Mouse (Mus musculus) cerebellum, postnatal 36 days (tissue): ENCODE measurements around the gene Pithd1.
A peak's percentile ranks its signal among the peaks of the same experiment; 100 is the strongest.

Source experiments
- DNase-seq, 2 experiments: peaks; one replicate each; pipeline ENCODE4 v3.0.0; 2021 to 2022; ENCODE audit warnings: mixed read lengths in 2 of 2

Pithd1 gene

DNA sequence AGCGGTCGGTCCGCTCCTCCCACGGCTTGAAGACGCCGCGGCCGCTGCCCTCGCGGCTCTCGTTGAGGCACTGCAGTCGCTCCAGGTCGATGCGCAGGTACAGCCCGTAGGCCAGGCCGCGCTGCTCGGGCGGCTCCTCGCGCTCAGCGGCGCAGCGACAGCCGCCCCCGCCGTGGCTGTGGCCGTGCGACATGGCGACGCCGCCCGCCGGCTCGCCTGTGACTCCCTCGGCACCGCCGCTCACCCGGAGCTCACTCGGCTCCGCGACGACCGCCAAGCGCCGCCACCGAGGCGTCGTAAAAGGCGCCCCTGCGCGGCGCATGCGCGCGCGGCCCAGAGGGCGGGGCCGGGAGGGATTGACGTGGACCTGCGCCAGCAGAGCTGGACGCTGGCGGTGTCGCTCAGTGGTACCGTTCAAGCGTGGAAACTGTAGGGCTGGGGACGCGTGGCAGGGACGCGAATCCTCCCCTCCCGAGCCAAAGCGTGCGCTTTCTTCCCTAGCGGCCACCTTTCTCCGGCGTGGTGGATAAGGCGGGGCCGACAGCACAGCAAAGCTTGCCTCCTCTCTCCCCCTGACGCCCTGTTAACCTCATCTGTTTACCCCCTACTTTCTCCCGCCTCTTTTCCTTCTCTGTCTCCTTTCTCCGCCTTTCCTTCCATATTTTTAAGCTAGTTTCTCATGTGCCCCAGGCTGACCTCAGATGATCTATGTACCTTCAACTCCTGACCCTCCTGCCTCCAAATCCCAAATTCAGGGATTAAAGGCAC is at the start of gene Pithd1:
Pithd1 (minus strand) TSS at position 322 of the 768 bp plus-strand sequence.
- peak; percentile 93 for DNase-seq

GRCm38 (mm10) chr4:136035078-136035477 is 48.0 kb upstream of the Pithd1 start:
- no peak for DNase-seq

GRCm38 (mm10) chr4:136033231-136033630 is 46.2 kb upstream of the Pithd1 start:
- DNase-seq, result no peak

DNA sequence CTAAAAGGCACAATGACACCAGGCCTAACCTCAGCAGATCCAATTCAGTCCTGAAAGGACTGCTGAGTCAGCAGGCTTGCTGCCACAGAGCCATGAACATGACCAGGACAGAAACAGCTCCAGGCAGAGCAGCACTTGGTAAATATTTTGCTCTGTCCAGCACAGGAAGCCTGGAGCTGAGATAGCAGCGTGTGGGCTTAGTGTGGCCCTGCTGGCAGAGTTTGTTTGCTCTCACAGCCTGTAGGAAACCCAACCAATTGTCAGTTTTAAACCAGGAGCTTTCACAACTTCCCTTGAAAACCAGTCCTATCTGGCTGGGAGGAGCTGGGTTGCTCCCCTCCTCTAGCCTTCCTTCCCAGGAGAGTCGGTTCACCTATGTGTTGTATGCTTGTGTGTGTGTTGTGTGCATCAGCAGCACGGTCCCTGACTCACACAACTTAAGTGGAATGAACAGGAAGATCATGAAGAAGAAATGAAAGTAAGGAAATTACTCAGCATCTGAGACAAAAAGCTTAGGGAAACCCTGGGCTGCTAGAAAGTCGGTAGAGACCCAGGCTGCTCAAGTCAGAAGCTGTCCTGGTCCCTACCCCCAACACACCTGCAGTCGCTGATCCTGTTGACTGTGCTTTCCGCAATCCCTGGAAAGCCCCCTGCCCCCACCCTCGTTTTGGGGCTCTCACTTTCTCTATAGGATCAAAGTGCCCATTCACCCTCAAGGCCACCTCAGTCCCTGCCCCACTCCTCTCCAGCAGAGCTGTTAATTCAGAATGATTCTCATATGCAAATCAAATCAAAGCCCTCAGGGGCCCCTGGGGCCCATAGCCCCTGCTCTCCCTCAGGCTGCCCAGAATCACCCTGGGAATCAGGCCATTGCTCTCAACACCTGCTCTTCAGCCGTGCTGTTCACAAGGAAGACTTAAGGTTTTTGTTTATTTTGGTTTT is 44.2 kb upstream of the Pithd1 start:
- no peak for DNase-seq

DNA sequence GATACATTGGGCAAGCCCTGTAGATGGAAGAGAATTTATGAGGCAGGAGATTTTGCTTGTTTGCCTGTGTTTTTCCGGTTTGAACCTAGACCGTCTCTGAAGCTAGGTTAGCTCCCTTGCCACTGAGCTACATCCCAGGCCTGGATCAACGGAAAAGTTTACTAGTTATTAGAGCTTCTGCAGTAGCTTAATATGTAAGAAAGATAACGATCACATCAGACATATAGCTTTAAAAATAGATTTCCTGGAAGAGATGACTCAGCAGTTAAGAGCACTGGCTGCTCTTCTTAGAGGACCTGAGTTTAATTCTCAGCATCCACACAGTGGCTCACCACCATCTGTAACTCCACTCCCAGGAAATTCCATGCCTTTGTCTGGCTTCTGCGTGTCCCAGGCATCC is 41.6 kb upstream of the Pithd1 start:
- DNase-seq, result no peak

DNA sequence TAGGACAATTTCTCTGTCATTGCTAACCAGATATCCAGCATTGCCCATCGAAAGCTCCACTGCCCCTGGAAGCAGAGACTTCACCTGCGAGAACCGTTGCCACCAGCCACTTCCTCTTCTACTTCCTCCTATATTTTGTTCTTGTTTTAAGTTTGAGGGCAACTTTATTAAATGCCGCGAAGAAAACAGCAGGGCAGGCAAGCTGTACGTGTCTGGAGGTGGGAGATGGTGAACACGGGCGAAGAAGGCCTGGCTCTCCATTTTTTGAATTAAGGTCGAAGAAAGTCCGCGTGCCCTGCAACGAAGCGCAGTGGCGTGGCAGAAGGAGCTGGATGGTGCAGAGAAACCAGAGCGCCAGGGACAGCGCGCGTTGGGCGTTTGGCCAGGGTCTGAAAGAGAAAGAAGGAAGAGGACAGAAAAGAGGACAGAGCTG is 41.1 kb upstream of the Pithd1 start:
- DNase-seq, result no peak

- DNase-seq, result no peak
Measured at GRCm38 (mm10) chr4:136027416-136028131, 40.5 kb upstream of the Pithd1 start.

DNA sequence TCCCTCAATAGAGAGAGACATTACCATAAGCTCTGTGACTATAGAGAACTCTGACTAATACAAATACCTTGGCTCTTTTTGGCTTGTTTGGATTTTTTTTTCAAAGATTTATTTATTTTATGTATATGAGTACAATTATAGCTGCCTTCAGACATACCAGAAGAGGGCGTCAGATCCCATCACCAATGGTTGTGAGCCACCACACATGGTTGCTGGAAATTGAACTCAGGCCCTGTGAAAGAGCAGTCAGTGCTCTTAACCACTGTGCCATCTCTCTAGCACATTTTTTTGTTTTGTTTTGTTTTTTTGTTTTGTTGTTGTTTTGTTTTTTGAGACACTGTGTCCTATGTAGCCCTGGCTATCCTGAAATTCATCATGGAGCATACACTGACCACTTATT is 38.3 kb upstream of the Pithd1 start:
- DNase-seq, result no peak

- peak in 1 of 2 experiments; percentile 16 for DNase-seq
Measured at GRCm38 (mm10) chr4:136022924-136023323, 35.9 kb upstream of the Pithd1 start.

DNA sequence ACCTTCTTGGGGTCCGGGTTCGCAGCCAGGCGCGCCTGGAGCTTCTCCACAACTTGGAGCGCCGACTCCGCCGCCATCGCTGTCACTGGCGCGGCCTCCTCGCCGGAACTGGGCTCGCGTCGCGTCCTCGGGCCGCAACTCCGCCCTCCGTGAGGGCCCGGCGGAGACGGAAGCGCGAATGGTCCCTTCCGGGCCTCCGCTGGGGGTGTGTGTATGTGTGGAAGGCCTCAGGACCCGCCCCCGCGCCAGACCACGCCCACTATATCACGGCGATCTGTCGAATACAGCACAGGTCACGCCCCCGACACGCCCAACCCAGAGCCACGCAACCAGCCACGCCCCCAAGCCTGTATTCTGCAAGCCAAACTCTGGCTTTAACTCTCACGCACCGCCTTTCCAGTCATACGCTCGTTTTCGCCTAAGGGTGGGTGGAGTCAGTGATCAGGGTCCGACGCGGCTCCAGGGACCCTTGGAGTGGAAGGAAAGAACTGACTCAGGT is 34.5 kb upstream of the Pithd1 start, which contains the start of gene Eloa:
Eloa (minus strand) TSS at position 215 of the 499 bp plus-strand sequence.
- peak; percentile 98 to 99 for DNase-seq

DNA sequence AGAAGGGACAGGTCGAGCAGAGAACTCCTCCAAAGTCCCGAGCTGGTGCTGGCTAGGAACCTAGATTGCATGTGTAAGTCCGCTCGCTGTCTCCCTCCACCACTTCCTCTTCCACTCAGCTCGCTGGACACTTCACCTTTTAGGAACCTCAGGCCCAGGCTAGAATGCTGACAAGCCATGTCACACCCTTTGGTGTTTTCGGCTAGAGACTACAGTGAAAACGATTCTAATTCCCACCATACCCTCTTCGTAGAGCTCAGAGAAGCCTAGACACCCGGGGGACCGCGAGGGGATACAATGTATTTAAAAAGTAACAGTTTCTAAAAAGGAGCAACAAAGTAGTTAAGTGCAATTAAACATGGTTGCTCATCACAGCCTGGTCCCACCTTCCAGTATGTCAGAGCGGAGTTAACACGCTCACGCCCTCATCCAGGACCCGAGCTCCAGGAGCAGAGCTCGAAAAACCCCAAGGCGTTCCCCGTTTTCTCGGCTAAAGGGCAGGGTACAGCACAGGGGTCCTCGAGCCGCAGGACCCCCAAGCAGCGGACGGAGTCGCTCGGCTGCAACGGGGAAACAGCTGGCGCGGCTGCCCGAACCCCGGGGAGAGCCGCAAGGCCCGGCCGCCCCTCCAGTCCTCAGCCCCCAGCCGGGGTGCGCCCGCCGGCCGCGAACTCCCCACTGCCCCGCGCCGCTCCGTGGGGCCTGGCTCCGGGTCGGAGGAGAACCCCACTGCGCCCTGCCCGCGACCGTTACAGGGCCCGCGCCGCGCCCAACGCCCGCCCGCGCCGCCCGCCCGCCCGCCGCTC is 33.9 kb upstream of the Pithd1 start:
- DNase-seq, result no peak

DNA sequence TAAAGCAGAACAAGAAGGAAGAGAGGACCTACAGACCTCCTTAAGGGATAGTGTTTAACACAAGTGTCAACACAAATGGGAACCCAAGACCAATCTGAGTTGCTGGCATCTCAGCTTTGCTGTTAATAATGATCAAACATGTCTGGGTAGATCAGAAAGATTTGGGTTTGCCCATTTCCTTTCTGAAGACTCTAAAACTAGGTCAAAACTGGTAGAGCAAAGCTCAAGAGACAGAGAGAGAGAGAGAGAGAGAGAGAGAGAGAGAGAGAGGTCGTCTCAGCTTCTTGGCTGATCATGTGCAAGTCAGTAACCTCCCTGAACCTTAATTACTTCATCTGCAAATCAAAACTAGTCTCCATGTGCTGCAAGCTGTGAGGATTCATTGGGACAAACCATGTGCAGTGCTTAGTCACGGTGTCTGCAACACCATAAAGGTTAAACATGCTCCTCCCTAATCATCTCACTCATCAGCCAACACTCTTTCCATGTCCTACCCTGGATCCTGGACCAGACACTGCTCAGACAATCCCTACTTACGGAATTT is 29.1 kb upstream of the Pithd1 start:
- no peak for DNase-seq

DNA sequence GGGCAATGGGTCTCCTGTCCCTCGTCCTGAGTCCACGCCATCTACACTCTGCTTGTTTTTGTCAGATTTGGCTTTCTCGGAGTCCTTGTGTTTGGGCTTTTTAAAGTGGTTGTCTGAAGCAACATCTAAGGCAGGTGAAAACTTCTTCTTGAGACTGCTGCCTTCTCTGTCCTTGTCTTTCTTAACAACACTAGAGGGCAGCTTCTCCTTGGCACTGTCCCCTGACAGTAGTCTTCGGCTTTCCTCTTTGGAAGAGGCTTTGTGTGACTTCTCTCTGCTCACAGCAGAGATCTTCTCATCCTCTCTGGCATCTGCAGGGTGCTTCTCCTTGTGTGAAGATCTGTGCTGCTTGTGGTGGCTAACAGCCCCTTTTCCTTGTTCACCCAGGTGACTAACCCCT is 23.5 kb upstream of the Pithd1 start:
- no peak for DNase-seq

- no peak for DNase-seq
Measured at GRCm38 (mm10) chr4:136008782-136009447, 21.9 kb upstream of the Pithd1 start.

GRCm38 (mm10) chr4:136006821-136007220 is 19.8 kb upstream of the Pithd1 start:
- no peak for DNase-seq

GRCm38 (mm10) chr4:136004921-136005320 is 17.9 kb upstream of the Pithd1 start:
- no peak for DNase-seq

DNA sequence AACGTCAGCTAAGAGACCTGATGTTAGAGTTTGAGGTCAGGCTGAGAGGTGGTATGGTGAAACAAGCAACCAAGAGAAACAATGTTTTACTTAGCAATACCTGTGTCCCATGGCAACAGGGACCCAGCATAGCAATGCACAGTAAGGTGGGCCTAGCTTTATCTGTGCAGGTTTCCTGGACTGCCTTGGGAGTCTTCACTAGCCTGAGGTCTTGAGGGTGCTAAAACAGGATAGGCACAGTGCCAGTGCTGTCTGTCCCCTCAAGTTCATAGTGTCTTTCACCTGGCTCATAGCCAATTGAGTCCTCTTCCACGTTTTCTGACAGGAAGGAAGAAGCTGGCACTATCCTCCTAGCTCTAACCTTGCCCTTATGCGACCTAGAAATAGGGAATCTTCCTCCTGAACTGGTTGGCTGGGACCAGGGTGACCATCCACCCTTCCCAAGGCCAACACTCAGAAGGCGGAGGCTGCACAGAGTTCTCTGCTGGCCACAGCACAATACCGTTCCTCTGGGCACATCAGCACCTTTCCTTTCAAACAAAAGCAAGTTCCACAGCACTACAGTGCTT is 17.1 kb upstream of the Pithd1 start:
- DNase-seq, result no peak

DNA sequence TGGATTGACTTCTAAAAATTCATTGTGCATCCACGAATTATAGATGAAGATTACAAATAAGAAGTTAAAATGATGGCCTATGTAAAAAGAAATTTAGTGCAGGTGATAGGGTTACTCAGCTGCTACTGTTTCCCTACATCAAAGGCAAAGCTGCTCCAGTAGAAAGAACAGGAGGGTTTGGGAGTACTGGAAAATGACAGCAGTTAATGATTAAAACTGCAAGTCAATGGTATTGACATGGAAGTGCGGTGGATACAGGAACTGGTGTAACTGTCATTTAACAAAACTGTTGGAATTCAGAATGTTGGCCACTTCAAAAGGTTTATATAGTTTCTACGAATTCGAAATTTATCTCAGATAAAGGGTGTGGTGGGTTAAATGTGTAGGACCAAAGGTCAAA is 8.1 kb upstream of the Pithd1 start:
- no peak for DNase-seq

DNA sequence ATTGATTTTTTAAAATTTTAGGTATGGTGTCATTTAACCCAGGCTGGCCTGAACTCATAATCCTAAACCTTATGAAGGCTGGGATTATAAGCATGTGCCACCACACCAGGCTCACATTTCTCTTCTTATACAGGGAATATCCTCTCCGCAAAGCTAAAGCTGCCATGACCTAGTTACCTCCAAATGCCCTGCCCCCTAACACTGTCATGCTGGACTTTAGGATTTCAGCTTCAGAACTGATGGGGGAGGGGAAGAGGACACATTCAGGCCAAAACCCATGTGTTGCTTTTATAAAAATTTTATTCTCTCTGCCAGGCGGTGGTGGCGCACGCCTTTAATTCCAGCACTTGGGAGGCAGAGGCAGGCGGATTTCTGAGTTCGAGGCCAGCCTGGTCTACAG is 6.9 kb upstream of the Pithd1 start:
- DNase-seq, result no peak

DNA sequence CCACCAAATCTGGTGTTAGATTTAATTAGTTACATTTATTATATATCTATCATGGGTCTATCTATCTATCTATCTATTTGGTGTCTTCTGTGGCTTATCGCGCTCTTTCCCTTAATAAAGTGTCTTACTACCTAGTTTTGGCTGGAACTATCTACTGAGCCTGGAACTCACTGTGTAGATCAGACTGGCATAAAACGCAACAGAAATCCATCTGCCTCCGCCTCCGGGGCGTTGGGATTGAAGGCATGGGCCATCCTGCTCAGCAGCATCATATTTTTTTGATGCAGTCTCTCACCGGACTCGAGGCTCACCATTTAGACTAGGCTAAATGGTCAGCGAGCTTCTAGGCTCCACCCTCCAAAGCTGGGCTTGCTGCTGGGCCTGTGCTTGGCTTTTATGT is 650 bp upstream of the Pithd1 start:
- no peak for DNase-seq
